Mouse (Mus musculus): ENCODE results near the gene Krtap26-1. TPM values are rescaled to one million over a fixed set of nuclear protein-coding genes. Genes with fewer than 3 reads are reported as not detected.

Gene Krtap26-1
- polyA plus RNA-seq, 1 experiment from 2014 or later: not detected

DNA sequence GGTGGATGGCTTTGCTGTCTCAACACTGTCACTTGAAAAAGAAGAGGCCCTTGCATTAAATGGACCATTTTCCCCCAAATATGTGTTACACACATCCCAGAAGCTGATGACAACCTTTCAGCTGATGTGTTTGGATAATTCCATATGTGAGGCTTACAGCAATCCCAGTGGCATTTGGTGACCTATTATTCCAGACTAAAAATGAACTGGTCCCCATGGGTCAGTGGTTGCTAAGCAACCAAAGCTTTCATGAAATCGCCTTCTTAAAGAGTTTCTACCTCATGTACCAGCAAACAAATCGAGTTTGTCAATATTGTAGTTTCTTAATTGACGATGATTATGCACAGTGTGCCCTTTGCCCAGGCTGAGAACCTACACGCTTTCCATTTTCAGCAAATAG, 34.9 kb downstream of the Krtap26-1 start:
- Histone ChIP-seq H3K27ac (no peak overlapping the region), H3K4me1 (peaks cover 4% of the 10 kb centered on the region; the same call in 1 of the 2 replicates), H3K36me3 (replicated peaks) (no peaks in the 10 kb centered on the region), H3K9me3 (no peaks in the 10 kb centered on the region), H3K4me3 (no peak overlapping the region), H3K27me3 (ENCODE audit: poor library complexity, severe bottlenecking) (no peaks in the 10 kb centered on the region)
- no peak for DNase-seq (ENCODE audit: extremely low spot score, low spot score)
- WGBS: 80% methylated on average over 4 of the region's 4 CpGs

DNA sequence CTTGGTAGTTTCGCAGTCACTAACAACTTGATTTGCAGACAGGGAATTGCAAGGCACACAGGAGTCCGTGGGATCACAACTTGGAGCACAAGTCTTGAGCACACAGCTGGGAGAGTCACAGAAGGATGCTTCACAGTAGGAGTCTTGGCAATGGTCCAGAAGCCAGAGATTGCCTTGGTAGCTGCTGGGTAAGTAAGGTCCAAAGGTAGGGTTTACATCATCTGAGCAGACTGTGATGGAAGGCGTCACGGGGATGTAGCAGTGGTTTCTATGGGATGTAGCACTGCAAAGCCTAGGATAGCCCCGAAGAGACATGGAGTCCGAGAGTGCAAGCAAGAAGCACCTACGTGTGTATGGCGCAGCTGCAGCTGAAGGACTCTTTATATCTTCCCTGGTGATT, 35.7 kb downstream of the Krtap26-1 start, which contains the start of gene Krtap24-1:
Gene Krtap24-1 (minus strand): TSS at position 358 of the 400 bp plus-strand sequence.
- H3K27me3 ChIP-seq (ENCODE audit: poor library complexity, severe bottlenecking): no peaks in the 10 kb centered on the region
- DNase-seq (ENCODE audit: extremely low spot score, low spot score): no peak
- no peak within 1 kb of the TSS for H3K4me3 ChIP-seq
- H3K36me3 ChIP-seq (replicated peaks): no peaks in the 10 kb centered on the region
- H3K4me1 ChIP-seq: peaks cover 4% of the 10 kb centered on the region; the same call in 1 of the 2 replicates
- H3K9me3 ChIP-seq: no peaks in the 10 kb centered on the region
- H3K27ac ChIP-seq: no peak within 1 kb of the TSS
- WGBS: 91% methylated on average over 8 of the region's 8 CpGs

DNA sequence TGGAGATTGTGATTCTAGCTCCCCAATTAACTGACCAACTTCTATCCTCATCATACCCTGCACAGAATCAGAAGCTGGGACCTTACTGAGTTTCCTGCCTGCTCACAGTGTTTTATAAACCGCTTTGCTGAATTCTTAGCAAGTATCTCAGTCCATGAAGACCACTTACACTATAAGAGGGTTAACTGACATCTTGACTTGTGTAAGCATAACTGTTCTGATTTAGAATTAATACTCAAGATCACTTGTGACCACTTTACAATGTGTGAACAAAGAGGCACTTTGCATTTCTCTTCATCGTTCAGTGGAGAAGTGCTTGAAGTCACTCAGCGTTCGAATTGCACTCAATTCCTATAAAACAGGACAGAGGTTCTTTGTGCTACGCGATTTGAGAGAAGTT, 43.0 kb downstream of the Krtap26-1 start:
- 90% methylated on average over 6 of the region's 6 CpGs for WGBS
- no peak for DNase-seq (ENCODE audit: extremely low spot score, low spot score)

DNA sequence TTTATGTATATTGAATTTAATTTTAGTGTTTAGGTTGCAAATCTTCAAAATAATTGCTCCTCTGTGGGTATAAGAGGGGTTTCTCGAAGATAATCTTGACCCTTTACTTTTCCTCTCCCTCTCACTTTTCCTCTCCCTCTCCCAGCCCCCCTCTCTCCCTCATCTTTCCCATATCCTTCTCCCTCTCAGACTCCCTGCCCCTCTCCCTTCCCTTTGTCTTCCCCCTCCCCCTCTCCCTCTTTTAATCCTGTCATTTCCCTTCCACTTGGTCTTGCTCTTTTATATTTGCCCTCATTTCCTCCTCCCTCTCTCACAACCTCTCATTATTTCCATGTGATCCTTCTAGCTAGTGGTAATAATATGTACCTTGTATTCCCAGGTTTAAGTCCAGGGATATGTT, 45.1 kb downstream of the Krtap26-1 start:
- Histone ChIP-seq H3K27me3 (ENCODE audit: poor library complexity, severe bottlenecking) (no peaks in the 10 kb centered on the region), H3K36me3 (replicated peaks) (no peaks in the 10 kb centered on the region), H3K27ac (no peak overlapping the region), H3K9me3 (no peaks in the 10 kb centered on the region), H3K4me3 (no peak overlapping the region), H3K4me1 (peaks cover 22% of the 10 kb centered on the region)
- no peak for DNase-seq (ENCODE audit: extremely low spot score, low spot score)
- WGBS: 44% methylated on average over 1 of the region's 1 CpGs

More for the DNA sequence above, 43.0 kb downstream of the Krtap26-1 start:
- no peaks in the 10 kb centered on the region for H3K27me3 ChIP-seq (ENCODE audit: poor library complexity, severe bottlenecking)
- no peak overlapping the region for H3K27ac ChIP-seq
- H3K9me3 ChIP-seq: no peaks in the 10 kb centered on the region
- peaks cover 21% of the 10 kb centered on the region for H3K4me1 ChIP-seq
- no peaks in the 10 kb centered on the region for H3K36me3 ChIP-seq (replicated peaks)
- no peak overlapping the region for H3K4me3 ChIP-seq

DNA sequence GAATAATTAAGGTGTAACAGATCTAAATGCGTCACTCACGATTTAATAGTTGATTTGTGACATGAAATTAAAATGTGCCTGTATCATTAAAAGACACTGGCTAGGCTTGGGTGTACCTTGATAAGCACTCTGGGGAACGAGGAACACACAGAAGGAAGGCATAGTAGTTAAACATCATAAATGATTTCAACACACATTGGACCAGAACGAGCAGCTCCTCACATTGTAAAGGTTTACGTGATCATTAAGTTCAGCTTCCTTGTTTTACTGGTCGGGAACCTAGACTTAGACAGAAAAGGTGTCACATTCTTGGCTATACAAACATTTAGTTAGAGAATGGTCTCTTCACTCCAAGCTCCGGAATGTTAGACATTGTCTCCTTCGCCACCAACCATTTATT, 47.3 kb downstream of the Krtap26-1 start:
- Histone ChIP-seq H3K9me3 (no peaks in the 10 kb centered on the region), H3K4me1 (peaks cover 22% of the 10 kb centered on the region), H3K27me3 (ENCODE audit: poor library complexity, severe bottlenecking) (no peaks in the 10 kb centered on the region), H3K36me3 (replicated peaks) (no peaks in the 10 kb centered on the region), H3K27ac (no peak overlapping the region), H3K4me3 (no peak overlapping the region)
- DNase-seq (ENCODE audit: extremely low spot score, low spot score): no peak
- 87% methylated on average over 8 of the region's 8 CpGs for WGBS

DNA sequence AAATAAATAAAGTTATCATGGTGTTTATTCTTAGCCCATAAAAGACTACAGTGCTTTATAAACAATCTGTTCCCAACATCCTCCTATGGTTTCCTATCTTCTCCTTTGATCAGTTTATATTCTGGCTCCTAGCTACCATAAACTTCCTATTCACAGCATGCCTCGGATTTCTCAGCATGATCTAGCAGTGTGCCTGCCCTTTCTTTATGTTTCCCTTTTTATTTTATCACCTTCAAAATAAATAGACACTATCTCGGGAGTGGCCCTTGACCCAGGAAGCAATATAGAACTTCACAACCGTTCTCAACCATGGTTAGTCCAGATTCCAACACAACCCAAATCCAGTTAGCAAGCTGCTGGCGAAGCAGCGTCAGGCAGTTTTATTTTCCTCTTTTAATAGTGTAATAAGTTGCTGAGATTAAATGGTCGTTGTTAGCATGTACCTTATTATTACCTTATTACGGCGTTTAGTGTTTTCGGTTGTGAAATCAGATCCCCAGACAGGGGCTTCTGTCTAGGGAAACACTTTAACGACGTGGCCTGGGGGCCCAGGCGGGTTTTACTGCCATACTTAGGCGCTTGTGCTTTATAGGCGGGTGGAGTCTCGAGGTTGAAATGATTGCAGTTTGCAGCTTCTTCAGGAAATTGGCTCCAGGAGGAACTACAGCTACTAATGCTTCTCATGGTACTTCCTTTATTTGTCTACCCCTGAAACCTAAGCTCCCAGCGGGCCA, 47.9 kb downstream of the Krtap26-1 start:
- Histone ChIP-seq H3K4me1 (peaks cover 22% of the 10 kb centered on the region), H3K9me3 (no peaks in the 10 kb centered on the region), H3K27ac (no peak overlapping the region), H3K4me3 (no peak overlapping the region), H3K27me3 (ENCODE audit: poor library complexity, severe bottlenecking) (no peaks in the 10 kb centered on the region), H3K36me3 (replicated peaks) (no peaks in the 10 kb centered on the region)
- WGBS: 76% methylated on average over 16 of the region's 16 CpGs
- DNase-seq (ENCODE audit: extremely low spot score, low spot score): no peak

Other genes starting within 250 kb of the Krtap26-1 start
- gene Cldn17, start 140.8 kb downstream of the Krtap26-1 start, polyA plus RNA-seq (2016; fragmentation: Nextera tagmentation; extraction: Ambion mirVana): not detected in 2 replicates
- 1.4 TPM in 2 replicates for gene Cldn8, start 84.6 kb downstream of the Krtap26-1 start, polyA plus RNA-seq (2016; fragmentation: Nextera tagmentation; extraction: Ambion mirVana)
- not detected in 2 replicates for gene Krtap24-1, start 35.5 kb downstream of the Krtap26-1 start, polyA plus RNA-seq (2016; fragmentation: Nextera tagmentation; extraction: Ambion mirVana)
- gene 2310079G19Rik, start 20.1 kb downstream of the Krtap26-1 start, polyA plus RNA-seq (2016; fragmentation: Nextera tagmentation; extraction: Ambion mirVana): not detected in 2 replicates
- not detected in 2 replicates for gene Krtap27-1, start 23.9 kb upstream of the Krtap26-1 start, polyA plus RNA-seq (2016; fragmentation: Nextera tagmentation; extraction: Ambion mirVana)
- not detected in 2 replicates for gene 2310061N02Rik, start 60.2 kb upstream of the Krtap26-1 start, polyA plus RNA-seq (2016; fragmentation: Nextera tagmentation; extraction: Ambion mirVana)
- gene Krtap13-1, start 81.1 kb upstream of the Krtap26-1 start, polyA plus RNA-seq (2016; fragmentation: Nextera tagmentation; extraction: Ambion mirVana): not detected in 2 replicates
- not detected in 2 replicates for gene Krtap13, start 103.8 kb upstream of the Krtap26-1 start, polyA plus RNA-seq (2016; fragmentation: Nextera tagmentation; extraction: Ambion mirVana)
- not detected in 2 replicates for gene 2310034C09Rik, start 111.1 kb upstream of the Krtap26-1 start, polyA plus RNA-seq (2016; fragmentation: Nextera tagmentation; extraction: Ambion mirVana)
- not detected in 2 replicates for gene 2310057N15Rik, start 126.4 kb upstream of the Krtap26-1 start, polyA plus RNA-seq (2016; fragmentation: Nextera tagmentation; extraction: Ambion mirVana)
- not detected in 2 replicates for gene Gm5965, start 130.1 kb upstream of the Krtap26-1 start, polyA plus RNA-seq (2016; fragmentation: Nextera tagmentation; extraction: Ambion mirVana)
- gene Gm20741, start 164.4 kb upstream of the Krtap26-1 start, polyA plus RNA-seq (2016; fragmentation: Nextera tagmentation; extraction: Ambion mirVana): not detected in 2 replicates
- gene Krtap15, start 172.4 kb upstream of the Krtap26-1 start, polyA plus RNA-seq (2016; fragmentation: Nextera tagmentation; extraction: Ambion mirVana): not detected in 2 replicates
- not detected in 2 replicates for gene Krtap14, start 178.3 kb upstream of the Krtap26-1 start, polyA plus RNA-seq (2016; fragmentation: Nextera tagmentation; extraction: Ambion mirVana)
- gene Krtap19-1, start 221.6 kb upstream of the Krtap26-1 start, polyA plus RNA-seq (2016; fragmentation: Nextera tagmentation; extraction: Ambion mirVana): not detected in 2 replicates
- gene Krtap19-2, start 226.5 kb upstream of the Krtap26-1 start, polyA plus RNA-seq (2016; fragmentation: Nextera tagmentation; extraction: Ambion mirVana): not detected in 2 replicates
- gene Krtap19-3, start 230.2 kb upstream of the Krtap26-1 start, polyA plus RNA-seq (2016; fragmentation: Nextera tagmentation; extraction: Ambion mirVana): not detected in 2 replicates
- not detected in 2 replicates for gene Krtap19-4, start 237.3 kb upstream of the Krtap26-1 start, polyA plus RNA-seq (2016; fragmentation: Nextera tagmentation; extraction: Ambion mirVana)
- gene Krtap19-5, start 248.7 kb upstream of the Krtap26-1 start, polyA plus RNA-seq (2016; fragmentation: Nextera tagmentation; extraction: Ambion mirVana): not detected in 2 replicates